Mouse (Mus musculus): Measurements from ENCODE around the gene Agap1.

DNA sequence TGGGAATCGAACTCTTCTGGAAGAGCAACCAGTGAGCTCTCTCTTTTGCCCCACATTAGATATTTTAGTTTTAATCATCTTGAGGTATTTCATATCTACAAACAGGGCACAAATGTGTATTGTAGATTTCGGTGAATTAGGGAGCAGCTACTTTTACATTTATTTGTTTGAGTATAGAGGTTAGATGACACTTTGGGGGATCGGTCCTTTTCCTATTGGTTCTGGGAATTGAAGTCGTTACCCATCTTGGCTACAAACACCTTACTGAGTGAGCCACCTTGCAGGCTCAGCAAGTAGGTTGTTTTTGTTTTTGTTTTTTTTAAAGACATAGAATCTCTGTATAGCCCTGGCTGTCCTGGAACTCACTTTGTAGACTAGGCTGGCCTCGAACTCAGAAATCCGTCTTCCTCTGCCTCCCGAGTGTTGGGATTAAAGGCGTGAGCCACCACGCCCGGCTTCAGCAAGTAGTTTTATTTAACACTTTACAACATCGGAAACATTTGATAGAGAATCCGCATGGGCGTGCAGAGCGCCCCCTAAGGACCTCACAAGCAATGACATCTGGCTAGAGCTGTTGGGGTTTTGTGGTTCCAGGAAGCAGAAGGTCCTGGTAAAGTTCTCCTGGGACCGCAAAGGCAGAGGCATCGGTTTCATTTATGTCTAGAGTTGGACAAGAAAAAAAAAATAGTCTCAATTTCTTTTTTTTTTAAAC is 484.4 kb downstream of the Agap1 start:
- no peak for TF ChIP-seq SIN3A (IDR thresholded peaks at IDR 0.05; ENCODE audit: low read length)
- TF ChIP-seq E2F4 (IDR thresholded peaks at IDR 0.05; ENCODE audit: borderline replicate concordance, low read depth, low read length): no peak

Measured in MEL (cell line).